Mouse (Mus musculus) heart, postnatal 0 days (tissue): ENCODE data around the gene Chchd3.

Experiments used
- CTCF ChIP-seq: IDR thresholded peaks from 2 replicates; pipeline ENCODE4 v1.5.1; 2016; ENCODE audit warnings: antibody characterized with exemption, control low read depth, low read depth
- EP300 ChIP-seq: IDR thresholded peaks from 2 replicates; pipeline ENCODE4 v1.6.1; 2016; ENCODE audit warnings: antibody characterized with exemption, low read depth

- TF ChIP-seq CTCF = no peak
- TF ChIP-seq EP300 = no peak
Measured at GRCm38 (mm10) chr6:32961477-32961876, 98.6 kb downstream of the Chchd3 start.
